In genomic region chr6:5052309-5052708, GRCm38 (mm10) we compare ENCODE assay signal across 16 mouse cellular contexts.
DNase-seq lines count a peak whose midpoint lies in the region; ATAC-seq and TF ChIP-seq lines count a peak whose summit lies in the region.
"Had no signal": no experiment of that assay in that cellular context is flagged by ENCODE, and none has a peak within 500 bp of the region (broad histone marks: within the 10 kb centered on the region; RNA-seq: fewer than 3 reads in every experiment).

No protein-coding gene starts in this region.

- TF ChIP-seq CTCF in bone marrow macrophage, adult 2 months (IDR thresholded peaks at IDR 0.05; ENCODE audit: low read depth, low read length) = no peak

- H3K27me3 ChIP-seq in forebrain, embryonic 13.5 days = no peaks in the 10 kb centered on the region

- no peaks in the 10 kb centered on the region for H3K9me3 ChIP-seq in forebrain, embryonic 13.5 days (replicated peaks)
- H3K9me3 ChIP-seq: G1E had no signal

- H3K9ac ChIP-seq in forebrain, embryonic 13.5 days = no peak overlapping the region
- H3K9ac ChIP-seq: lung, embryonic 14.5 days had no signal

- DNase-seq in lung, adult 18-20 months = peak; percentile 9 to 26
- DNase-seq in lung, postnatal 25 days (ENCODE audit: low spot score) = no peak
- DNase-seq in cerebellum, postnatal 10 days = peak; percentile 38 to 53
- no peak for DNase-seq in gastrocnemius, adult 18-20 months (ENCODE audit: low spot score)
- DNase-seq in kidney, postnatal 36 days = no peak
- DNase-seq: gastrocnemius, postnatal 25 days; kidney, postnatal 4 days; left cerebral cortex, postnatal 4 days; lung, embryonic 14.5 days; right cerebral cortex, adult 18-20 months had no signal

- 0 out of 2 replicates have a peak, but pooled peaks cover 3% of the 10 kb centered on the region for H3K36me3 ChIP-seq in forebrain, embryonic 13.5 days (ENCODE audit: poor library complexity, severe bottlenecking)
- H3K36me3 ChIP-seq: G1E had no signal

- no peak overlapping the region for H3K4me2 ChIP-seq in forebrain, embryonic 13.5 days
- H3K4me2 ChIP-seq: lung, embryonic 14.5 days had no signal

- no peak for TF ChIP-seq POLR2A in bone marrow macrophage, adult 2 months (IDR thresholded peaks at IDR 0.05; ENCODE audit: borderline replicate concordance, low read depth, low read length)

- ATAC-seq in megakaryocyte, adult 5-6 weeks (ENCODE audit: poor library complexity, severe bottlenecking) = peak; percentile 83
- ATAC-seq in forebrain, embryonic 13.5 days = no peak
- ATAC-seq: inflammation-experienced regulatory T-cells, adult 6 months; midbrain, embryonic 16.5 days had no signal

- no peak overlapping the region for H3K4me3 ChIP-seq in bone marrow macrophage, adult 2 months (ENCODE audit: insufficient read depth, low read length)
- H3K4me3 ChIP-seq in forebrain, embryonic 13.5 days = no peak overlapping the region

- H3K27ac ChIP-seq in bone marrow macrophage, adult 2 months (ENCODE audit: insufficient read depth, low read depth, low read length) = 0 out of 2 replicates have a peak overlapping the region, but pooled peaks have one; percentile 31
- H3K27ac ChIP-seq in forebrain, embryonic 13.5 days = no peak overlapping the region

- H3K4me1 ChIP-seq in bone marrow macrophage, adult 2 months (ENCODE audit: control insufficient read depth, insufficient read depth, low read length) = peaks cover 16% of the 10 kb centered on the region
- H3K4me1 ChIP-seq in forebrain, embryonic 13.5 days = no peaks in the 10 kb centered on the region

- WGBS in forebrain, embryonic 13.5 days = 78% methylated on average over 2 of the region's 2 CpGs

Comparison
In these comparisons a context has a peak if more than half of its experiments do, and no peak if none do; other contexts are left out.
1. DNase-seq: peak in lung, adult 18-20 months (2 of 2) and cerebellum, postnatal 10 days (2 of 2); none in lung, postnatal 25 days (single experiment), gastrocnemius, adult 18-20 months (single experiment) and kidney, postnatal 36 days (0 of 2).